Mouse (Mus musculus): ENCODE data around the gene Sike1. TPM values are rescaled to one million over a fixed set of nuclear protein-coding genes. Genes with fewer than 3 reads are reported as not detected.

Sike1 gene
- total and polyA plus RNA-seq, 3 experiments, result 15.7 to 27.0 TPM; not detected in 1

DNA sequence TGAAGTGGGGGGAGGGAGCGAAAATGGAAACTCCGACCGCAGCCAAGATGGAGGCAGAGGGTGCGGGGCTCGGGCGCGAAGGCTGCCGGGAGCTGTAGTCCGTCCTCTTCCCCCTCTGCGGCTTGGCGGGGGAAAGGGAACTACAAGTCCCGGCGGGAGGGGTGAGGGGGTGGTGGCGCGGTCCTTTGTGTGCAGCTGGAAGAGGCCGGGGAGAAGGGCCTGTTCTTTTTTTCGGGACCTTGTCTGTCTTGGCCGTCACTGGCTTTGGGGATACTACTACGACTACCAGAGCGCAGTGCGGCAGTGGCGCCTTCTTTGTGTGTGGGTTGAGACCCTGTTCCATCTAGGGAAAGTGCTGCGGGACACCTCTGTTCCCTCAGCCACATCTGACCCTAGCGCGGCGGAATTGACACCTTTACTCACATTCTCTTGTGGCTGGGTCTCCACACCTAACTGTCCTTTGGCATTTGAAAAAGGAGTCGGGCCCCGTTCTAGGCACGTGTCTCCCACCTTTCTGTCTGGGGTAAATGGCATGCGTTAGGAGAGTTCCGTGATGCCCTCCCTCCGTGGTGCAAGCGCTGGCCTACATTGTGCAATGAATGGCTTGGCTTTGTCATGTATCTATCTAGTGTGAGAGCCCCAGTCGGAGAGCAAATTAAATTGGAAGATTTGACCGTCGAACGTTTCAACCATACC lies 25.6 kb downstream of the Sike1 start:
- peaks cover 18 to 25% of the 10 kb centered on the region in 2 experiments for H3K4me1 ChIP-seq (ENCODE audit: control insufficient read depth in 1 of 2, insufficient read depth in 2 of 2, low read length in 2 of 2)
- H3K36me3 ChIP-seq (ENCODE audit: control insufficient read depth in 1 of 2, insufficient read depth in 2 of 2, low read length in 2 of 2), result peaks cover 3 to 50% of the 10 kb centered on the region in 2 experiments; a peak in 3 of 4 replicates

GRCm38 (mm10) chr3:103026174-103026573 lies 30.7 kb downstream of the Sike1 start:
- H3K27ac ChIP-seq (ENCODE audit: control insufficient read depth, low read depth, low read length), result no peak overlapping the region
- no peak overlapping the region for H3K4me3 ChIP-seq (ENCODE audit: control insufficient read depth in 1 of 2, insufficient read depth in 1 of 2, low read depth in 2 of 2, low read length in 2 of 2)
- no peaks in the 10 kb centered on the region for H3K27me3 ChIP-seq (ENCODE audit: control insufficient read depth in 1 of 2, insufficient read depth in 2 of 2, low read length in 2 of 2)
- TF ChIP-seq BHLHE40 (IDR thresholded peaks at IDR 0.05; ENCODE audit: borderline replicate concordance, low read depth, low read length), result no peak
- peak; percentile 30; the same call in 1 of the 2 replicates for TF ChIP-seq SMC3 (IDR thresholded peaks at IDR 0.05; ENCODE audit: low read depth, low read length)
- TF ChIP-seq ZNF384 (IDR thresholded peaks at IDR 0.05; ENCODE audit: low read depth, low read length), result peak; percentile 89
- peak; percentile 27 to 48 (median 27); a peak in 4 of 6 replicates for TF ChIP-seq CTCF (IDR thresholded peaks at IDR 0.05 in 2 of 3, conservative IDR thresholded peaks at IDR 0.05 in 1 of 3; ENCODE audit: control insufficient read depth in 1 of 3, insufficient read depth in 1 of 3, low read depth in 2 of 3, low read length in 3 of 3, poor library complexity in 1 of 3, severe bottlenecking in 1 of 3)
- 0 out of 2 replicates have a peak, but pooled peaks have one; percentile 39 for TF ChIP-seq MYC (IDR thresholded peaks at IDR 0.05; ENCODE audit: low read depth, low read length)
- TF ChIP-seq TAL1 (IDR thresholded peaks at IDR 0.05; ENCODE audit: low read length), result no peak
- H3K9ac ChIP-seq (ENCODE audit: control insufficient read depth, low read depth, low read length, poor library complexity, severe bottlenecking), result no peak overlapping the region
- peaks cover 73% of the 10 kb centered on the region for H3K79me2 ChIP-seq (ENCODE audit: control insufficient read depth, insufficient read depth, low read length, poor library complexity)
- DNase-seq (ENCODE audit: low read depth, low spot score), result peak; percentile 64
- H3K9me3 ChIP-seq (replicated peaks; ENCODE audit: insufficient read depth, low read length), result no peaks in the 10 kb centered on the region
- H3K36me3 ChIP-seq (ENCODE audit: control insufficient read depth in 1 of 2, insufficient read depth in 2 of 2, low read length in 2 of 2), result peaks cover 31 to 54% of the 10 kb centered on the region in 2 experiments
- peaks cover 18 to 21% of the 10 kb centered on the region in 2 experiments for H3K4me1 ChIP-seq (ENCODE audit: control insufficient read depth in 1 of 2, insufficient read depth in 2 of 2, low read length in 2 of 2)

More for the DNA sequence above, 25.6 kb downstream of the Sike1 start:
- peak overlapping the region; percentile 78 for H3K27ac ChIP-seq (ENCODE audit: control insufficient read depth, low read depth, low read length)
- DNase-seq (ENCODE audit: low read depth, low spot score), result peak; percentile 95
- H3K4me3 ChIP-seq (ENCODE audit: control insufficient read depth in 1 of 2, insufficient read depth in 1 of 2, low read depth in 2 of 2, low read length in 2 of 2), result peak overlapping the region; percentile 61 to 78
- H3K9me3 ChIP-seq (replicated peaks; ENCODE audit: insufficient read depth, low read length), result no peaks in the 10 kb centered on the region
- TF ChIP-seq MAZ (IDR thresholded peaks at IDR 0.05; ENCODE audit: low read depth, low read length), result peak; percentile 96
- peak; percentile 69 for TF ChIP-seq MAX (IDR thresholded peaks at IDR 0.05; ENCODE audit: low read length)
- peak; percentile 64; the same call in 1 of the 2 replicates for TF ChIP-seq MYC (IDR thresholded peaks at IDR 0.05; ENCODE audit: low read depth, low read length)
- TF ChIP-seq TCF12 (IDR thresholded peaks at IDR 0.05; ENCODE audit: low read depth, low read length), result no peak
- TF ChIP-seq ELF1 (IDR thresholded peaks at IDR 0.05; ENCODE audit: low read depth, low read length), result peak; percentile 58
- TF ChIP-seq MXI1 (IDR thresholded peaks at IDR 0.05; ENCODE audit: low read depth, low read length), result peak; percentile 77
- TF ChIP-seq MYB (IDR thresholded peaks at IDR 0.05; ENCODE audit: low read depth, low read length), result no peak
- TF ChIP-seq CHD1 (IDR thresholded peaks at IDR 0.05; ENCODE audit: low read depth, low read length), result 0 out of 2 replicates have a peak, but pooled peaks have one; percentile 10
- TF ChIP-seq SMC3 (IDR thresholded peaks at IDR 0.05; ENCODE audit: low read depth, low read length), result no peak
- TF ChIP-seq SIN3A (IDR thresholded peaks at IDR 0.05; ENCODE audit: low read length), result peak; percentile 82
- TF ChIP-seq NELFE (IDR thresholded peaks at IDR 0.05; ENCODE audit: low read depth, low read length), result no peak
- 0 out of 2 replicates have a peak, but pooled peaks have one; percentile 21 for TF ChIP-seq BHLHE40 (IDR thresholded peaks at IDR 0.05; ENCODE audit: borderline replicate concordance, low read depth, low read length)
- 0 out of 2 replicates have a peak, but pooled peaks have one; percentile 9 for TF ChIP-seq CHD2 (IDR thresholded peaks at IDR 0.05; ENCODE audit: low read length)
- TF ChIP-seq GABPA (IDR thresholded peaks at IDR 0.05; ENCODE audit: low read depth, low read length), result no peak
- TF ChIP-seq HCFC1 (IDR thresholded peaks at IDR 0.05; ENCODE audit: low read depth, low read length), result peak; percentile 91
- H3K27me3 ChIP-seq (ENCODE audit: control insufficient read depth in 1 of 2, insufficient read depth in 2 of 2, low read length in 2 of 2), result no peaks in the 10 kb centered on the region
- H3K9ac ChIP-seq (ENCODE audit: control insufficient read depth, low read depth, low read length, poor library complexity, severe bottlenecking), result peak overlapping the region; percentile 91
- peaks cover 48% of the 10 kb centered on the region for H3K79me2 ChIP-seq (ENCODE audit: control insufficient read depth, insufficient read depth, low read length, poor library complexity)

Measured in MEL (cell line).